Mouse (Mus musculus) heart, postnatal 10 days (tissue): ENCODE results near the gene Cdh23. TPM values are rescaled to one million over a fixed set of nuclear protein-coding genes. Genes with fewer than 3 reads are reported as not detected.

ENCODE experiments used
- DNase-seq, 2 experiments: peaks; one replicate each; pipeline ENCODE4 v3.0.0; 2021
- intact Hi-C: fragments of 180-260 bp; cut with DNase I; formaldehyde crosslinking; loops from one replicate; pipeline ENCODE4 v1.15.1; 2025
- total RNA-seq, 2 experiments: library from RNA; stranded (reverse); gene quantifications; 2 replicates each; pipeline ENCODE4 v1.2.3; 2021

Gene Cdh23
- total RNA-seq, 2 experiments from 2014 or later = 6.2 to 8.6 TPM

- intact Hi-C loops = loop anchor here (1.0 to 5.0 kb wide), 2 partner anchors 109 to 279 kb away; no protein-coding TSS in a partner anchor
- peak; percentile 58 to 84 for DNase-seq
These were observed 278.2 kb downstream of the Cdh23 start for GRCm38 (mm10) chr10:60418137-60418536.

DNA sequence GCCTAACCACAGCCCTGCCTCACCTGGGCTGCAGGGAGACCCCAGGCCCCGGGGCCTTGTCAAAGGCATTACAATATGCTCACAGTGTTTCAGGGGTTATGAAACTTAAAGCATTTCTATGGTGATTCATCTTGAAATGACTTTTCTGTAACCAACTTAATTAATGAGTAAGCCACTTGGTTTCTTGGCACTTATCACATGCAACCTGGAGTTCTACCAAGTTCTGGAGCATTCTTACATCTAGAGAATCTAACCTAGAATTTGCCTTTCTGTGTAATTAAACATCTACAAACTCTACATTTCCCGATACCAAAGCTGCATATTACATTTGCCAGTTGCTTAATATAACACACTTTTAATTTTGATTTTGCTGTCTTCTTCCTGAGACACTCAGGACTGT is 279.2 kb downstream of the Cdh23 start:
- DNase-seq = no peak
- intact Hi-C loops = loop anchor here (5.0 kb wide), 1 partner anchor 110 kb away; no protein-coding TSS in a partner anchor

DNA sequence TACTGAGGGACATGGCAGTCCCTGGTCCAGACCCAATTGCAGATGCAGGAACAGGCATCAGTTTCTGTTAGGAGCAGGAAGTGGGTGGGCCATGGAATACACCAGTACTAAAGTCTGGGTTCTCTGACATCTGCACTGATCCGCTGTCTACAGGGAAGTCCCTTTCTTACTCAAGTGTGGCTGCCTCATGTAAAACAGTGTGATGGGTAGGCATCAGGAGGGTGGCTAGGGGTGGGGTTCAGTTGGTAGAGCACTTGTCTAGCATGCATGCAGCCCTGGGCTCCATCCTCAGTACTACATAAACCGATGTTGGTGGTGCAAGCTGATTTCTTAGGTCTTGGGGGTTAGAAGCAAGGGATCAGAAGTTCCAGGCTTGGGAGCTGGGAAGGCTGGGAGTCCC is 282.5 kb downstream of the Cdh23 start:
- intact Hi-C loops = no loop called here
- DNase-seq = no peak

DNA sequence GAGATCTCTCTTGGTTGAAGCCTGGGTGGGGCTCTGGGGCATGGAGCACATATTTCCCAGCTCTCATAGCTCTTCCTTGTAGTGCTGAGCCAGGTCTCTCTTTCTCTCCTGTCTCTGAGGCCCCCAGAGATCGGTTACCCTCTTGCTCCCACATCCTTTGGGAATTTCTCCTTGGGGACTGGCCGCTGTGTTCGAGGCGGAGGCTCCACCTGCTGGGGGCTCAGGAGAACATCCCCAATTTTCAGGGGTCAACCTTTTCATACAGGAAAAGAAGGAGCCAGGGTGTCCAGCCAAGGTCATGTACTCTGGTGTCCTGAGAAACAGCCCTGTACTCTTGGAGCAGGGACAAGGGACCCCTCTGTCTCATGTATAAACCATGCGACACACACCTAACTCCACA is 284.5 kb downstream of the Cdh23 start:
- no peak for DNase-seq
- intact Hi-C loops = loop anchor here (1.0 kb wide), 1 partner anchor 106 kb away; no protein-coding TSS in a partner anchor

DNA sequence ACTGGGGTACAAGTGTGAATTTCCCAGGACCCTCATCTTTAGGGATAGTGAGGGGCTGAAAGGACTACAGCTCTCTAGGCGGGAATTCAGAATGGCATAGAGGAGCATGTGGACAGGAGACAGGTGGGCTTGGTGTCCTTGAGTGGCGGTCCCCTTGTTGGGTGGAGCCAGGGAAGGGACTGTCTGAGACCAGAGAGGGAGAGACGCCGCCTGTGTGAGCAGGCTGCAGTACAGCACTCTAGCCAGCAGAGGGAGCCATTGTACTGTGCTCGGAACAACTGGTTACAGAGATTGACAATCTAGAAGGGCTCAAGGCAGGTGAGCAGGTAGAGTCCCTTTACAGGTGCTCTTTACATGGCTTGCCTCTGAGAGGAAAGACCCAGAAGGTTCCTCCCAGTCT is 288.5 kb downstream of the Cdh23 start:
- intact Hi-C loops = loop anchor here (2.0 kb wide), 2 partner anchors 61 to 349 kb away; partner anchors contain the start of gene Vsir
- DNase-seq = peak; percentile 63 to 78

GRCm38 (mm10) chr10:60405460-60406177 is 290.7 kb downstream of the Cdh23 start:
- intact Hi-C loops = no loop called here
- peak; percentile 48 to 54 for DNase-seq

- intact Hi-C loops = no loop called here
- DNase-seq = no peak
These were observed 295.6 kb downstream of the Cdh23 start for GRCm38 (mm10) chr10:60400507-60401295.

DNA sequence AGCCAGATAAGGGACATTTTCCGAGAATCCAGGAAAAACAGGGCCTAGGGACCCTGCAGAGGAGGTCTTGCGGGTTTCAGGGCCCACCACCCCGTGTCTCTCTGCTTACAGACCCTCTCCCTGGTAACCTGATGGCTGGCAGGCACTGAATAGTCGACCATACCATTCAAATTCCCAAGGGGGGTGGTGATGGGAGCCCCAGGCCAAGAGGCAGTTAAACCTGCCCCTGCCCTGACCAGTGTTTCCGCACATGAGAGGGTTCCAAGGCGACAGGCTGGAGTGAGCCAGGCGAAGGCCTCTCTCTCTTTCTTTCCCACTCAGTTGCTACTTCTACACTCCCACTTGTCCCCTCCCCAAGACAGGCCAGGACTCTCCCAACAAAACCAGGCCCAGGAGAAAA is 296.8 kb downstream of the Cdh23 start, which contains the start of gene Gm17455:
Gene Gm17455, plus strand, starts transcription at position 278 of the 400 bp plus-strand sequence.
- DNase-seq = no peak
- intact Hi-C loops = no loop called here

GRCm38 (mm10) chr10:60398051-60398814 is 298.1 kb downstream of the Cdh23 start:
- intact Hi-C loops = no loop called here
- no peak for DNase-seq

GRCm38 (mm10) chr10:60395605-60396004 is 300.7 kb downstream of the Cdh23 start:
- no peak for DNase-seq
- intact Hi-C loops = no loop called here

GRCm38 (mm10) chr10:60394936-60395335 is 301.4 kb downstream of the Cdh23 start:
- intact Hi-C loops = no loop called here
- no peak for DNase-seq

- intact Hi-C loops = no loop called here
These were observed 304.6 kb downstream of the Cdh23 start for GRCm38 (mm10) chr10:60391661-60392060.

DNA sequence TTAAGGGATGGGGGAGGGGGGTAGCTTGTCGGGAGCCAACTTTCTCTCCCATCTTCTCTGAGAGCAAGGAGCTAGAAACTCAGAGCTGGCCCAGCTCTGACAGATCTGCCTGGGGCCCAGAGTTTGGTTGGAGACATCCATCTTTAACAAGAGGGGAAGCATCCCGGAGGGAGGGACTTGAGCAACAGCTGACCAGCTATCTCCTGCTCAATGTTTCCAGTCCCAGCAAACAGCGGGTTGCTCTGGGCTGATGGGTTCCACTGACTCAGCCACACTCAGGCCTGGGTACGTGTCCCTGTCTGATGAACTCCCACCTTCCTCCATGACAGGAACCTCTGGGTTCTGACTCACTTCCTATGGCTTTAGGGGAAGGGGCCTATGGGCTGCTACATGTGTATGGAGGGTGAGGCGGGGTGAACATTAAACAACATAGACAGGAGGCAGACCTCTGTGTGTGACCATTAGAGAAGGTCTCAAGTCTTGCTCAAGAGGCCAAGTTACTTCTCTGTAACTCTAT is 305.3 kb downstream of the Cdh23 start:
- intact Hi-C loops = no loop called here
- DNase-seq = no peak

More at GRCm38 (mm10) chr10:60391661-60392060, 304.6 kb downstream of the Cdh23 start:
- no peak for DNase-seq

- intact Hi-C loops = no loop called here
- DNase-seq = no peak
These were observed 305.9 kb downstream of the Cdh23 start for GRCm38 (mm10) chr10:60390177-60390903.

- intact Hi-C loops = no loop called here
- peak; percentile 47 for DNase-seq
These were observed 306.8 kb downstream of the Cdh23 start for GRCm38 (mm10) chr10:60389447-60389865.

DNA sequence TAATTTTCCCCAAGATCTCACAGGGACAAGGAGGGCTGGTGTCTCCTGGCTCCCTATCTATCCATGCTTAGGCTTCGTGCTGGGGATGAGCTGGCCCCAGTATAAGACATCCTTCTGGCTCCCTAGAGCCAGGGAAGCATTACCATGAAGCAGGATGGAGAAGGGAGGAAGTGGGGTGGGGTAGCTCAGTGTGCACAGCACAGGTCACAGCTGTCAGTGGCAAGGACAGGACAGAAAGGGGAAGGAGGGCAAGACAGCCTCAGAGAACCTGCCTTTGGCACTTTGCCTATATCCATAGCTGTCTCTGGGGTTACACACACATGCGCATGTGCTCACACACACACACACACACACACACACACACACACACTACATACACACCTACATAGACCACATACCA is 308.0 kb downstream of the Cdh23 start:
- DNase-seq = no peak
- intact Hi-C loops = no loop called here

DNA sequence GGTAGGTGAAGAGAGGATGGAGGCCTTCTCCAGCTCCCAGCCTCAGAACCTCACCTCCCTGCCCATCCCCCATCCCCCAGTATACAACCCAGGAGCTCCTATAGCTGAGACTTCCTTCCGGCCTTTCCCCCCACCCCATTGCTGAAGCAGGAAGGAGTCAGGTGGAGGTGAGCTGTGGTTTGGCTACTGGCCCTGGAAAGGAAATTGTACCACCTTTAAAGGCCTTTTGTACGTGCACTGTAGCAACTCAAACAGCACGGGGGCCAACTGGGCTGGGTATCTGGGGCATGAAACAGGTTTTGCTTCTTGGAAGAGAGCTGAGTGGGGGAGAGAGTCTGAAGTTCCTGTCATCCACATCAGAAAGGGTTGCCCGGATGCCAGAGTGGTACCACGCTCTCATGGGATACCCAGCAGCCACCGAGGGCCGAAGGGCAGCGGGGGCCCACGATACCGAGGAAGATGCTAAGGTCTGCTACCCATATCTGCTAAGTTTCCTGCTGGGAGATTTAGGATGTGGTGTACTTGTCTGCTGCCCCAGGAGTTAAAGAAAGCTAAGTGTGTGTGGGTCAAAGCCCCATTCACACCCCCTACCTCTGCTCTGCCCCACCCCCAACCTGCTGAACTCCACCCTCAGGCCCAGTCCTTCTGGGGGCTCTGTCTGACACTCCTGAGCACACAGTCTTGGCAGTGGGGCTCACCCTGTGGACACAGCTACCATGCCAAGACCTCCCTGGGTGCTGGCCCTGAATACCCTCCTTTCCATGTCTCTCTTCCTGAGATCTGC is 315.0 kb downstream of the Cdh23 start:
- DNase-seq = no peak
- intact Hi-C loops = loop anchor here (5.0 kb wide), 1 partner anchor 34 kb away; the partner anchor contains the start of gene Vsir

DNA sequence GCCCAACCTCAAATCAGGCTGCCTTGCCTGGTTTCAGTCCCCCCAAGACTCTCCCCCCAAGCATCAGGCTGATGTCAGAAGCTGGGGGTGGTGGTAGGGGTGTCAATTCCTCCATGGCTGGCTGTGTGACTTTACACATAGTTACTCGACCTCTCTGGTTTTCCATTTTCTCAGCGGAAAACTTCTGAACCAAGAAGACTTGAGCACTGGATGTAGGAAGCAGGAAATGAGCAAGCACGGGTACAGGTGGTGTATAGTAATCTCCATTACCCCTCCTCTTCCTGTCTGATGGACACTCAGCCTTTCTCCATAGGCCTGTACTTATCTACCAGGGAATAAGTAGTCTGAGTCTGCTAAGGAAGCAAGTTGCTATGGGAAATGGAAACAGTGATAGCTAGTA is 316.1 kb downstream of the Cdh23 start:
- intact Hi-C loops = loop anchor here (5.0 kb wide), 1 partner anchor 33 kb away; the partner anchor contains the start of gene Vsir
- no peak for DNase-seq

GRCm38 (mm10) chr10:60379419-60379957 is 316.8 kb downstream of the Cdh23 start:
- no peak for DNase-seq
- intact Hi-C loops = no loop called here
